Mouse (Mus musculus) adrenal gland, adult (tissue): ENCODE measurements around the gene Cyp2ab1.
"Not testable (repeated sequence)": the region's sequence is repeated elsewhere in the genome, so short reads cannot be mapped to it uniquely, and the experiment has no call there.

Experiments
- DNase-seq, 2 experiments: peaks; one replicate each; pipeline ENCODE4 v3.0.0; 2022 to 2023; ENCODE audit warnings: low spot score in 1 of 2; ENCODE audit not compliant: inconsistent age in 2 of 2

Gene Cyp2ab1

GRCm38 (mm10) chr16:20325286-20325685, at the start of gene Cyp2ab1:
TSS of gene Cyp2ab1 (minus strand) at chr16:20325404.
- no peak for DNase-seq

DNA sequence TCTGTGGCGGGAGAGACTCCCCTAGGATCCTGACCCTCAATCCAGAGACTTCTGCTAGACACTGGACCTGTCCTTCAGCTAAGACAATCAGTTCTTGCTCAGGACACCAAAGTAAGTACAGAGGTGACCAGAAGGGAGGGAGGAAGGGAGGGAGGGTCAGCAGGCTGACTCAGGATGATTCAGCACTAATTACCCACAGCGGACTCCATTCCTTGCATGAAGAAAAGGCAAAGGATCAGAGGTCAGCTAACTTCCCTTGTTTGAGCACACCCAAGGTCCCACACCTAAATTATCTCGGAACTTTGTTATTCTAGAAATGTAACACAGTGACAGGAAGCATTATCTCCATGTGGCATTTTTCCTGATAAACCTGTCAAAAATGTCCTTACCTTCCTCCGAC, 46.5 kb upstream of the Cyp2ab1 start:
- DNase-seq: peak; percentile 63 to 75

GRCm38 (mm10) chr16:20368221-20368620, 43.0 kb upstream of the Cyp2ab1 start:
- no peak for DNase-seq

- no peak for DNase-seq
Observed at GRCm38 (mm10) chr16:20362121-20362520, 36.9 kb upstream of the Cyp2ab1 start.

- not testable (repeated sequence) for DNase-seq
Observed at GRCm38 (mm10) chr16:20361496-20361895, 36.3 kb upstream of the Cyp2ab1 start.

- DNase-seq: no peak
Observed at GRCm38 (mm10) chr16:20359643-20360295, 34.6 kb upstream of the Cyp2ab1 start.

GRCm38 (mm10) chr16:20357837-20358236, 32.6 kb upstream of the Cyp2ab1 start:
- DNase-seq: no peak

- no peak for DNase-seq
Observed at GRCm38 (mm10) chr16:20354762-20355161, 29.6 kb upstream of the Cyp2ab1 start.

GRCm38 (mm10) chr16:20354011-20354410, 28.8 kb upstream of the Cyp2ab1 start:
- DNase-seq: peak in 1 of 2 experiments; percentile 46

DNA sequence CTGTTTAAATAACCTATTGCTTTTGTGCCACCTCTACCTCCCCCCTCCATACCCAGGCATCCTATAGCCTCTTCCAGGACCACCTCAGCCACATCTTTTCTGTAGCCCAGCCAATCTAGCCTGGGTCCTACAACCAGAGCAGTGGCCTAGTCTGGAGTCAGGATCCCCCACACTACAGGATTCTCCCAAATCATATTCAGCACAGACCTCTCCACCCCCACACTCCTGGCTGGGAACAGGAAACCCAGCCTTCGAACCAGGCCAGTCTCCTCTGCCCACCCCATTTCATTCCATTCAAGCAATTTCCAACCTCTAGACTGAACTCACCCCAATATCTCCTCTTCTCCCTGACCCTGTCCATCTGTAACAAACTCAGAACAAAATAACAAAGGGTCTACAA, 20.3 kb upstream of the Cyp2ab1 start:
- DNase-seq: no peak

DNA sequence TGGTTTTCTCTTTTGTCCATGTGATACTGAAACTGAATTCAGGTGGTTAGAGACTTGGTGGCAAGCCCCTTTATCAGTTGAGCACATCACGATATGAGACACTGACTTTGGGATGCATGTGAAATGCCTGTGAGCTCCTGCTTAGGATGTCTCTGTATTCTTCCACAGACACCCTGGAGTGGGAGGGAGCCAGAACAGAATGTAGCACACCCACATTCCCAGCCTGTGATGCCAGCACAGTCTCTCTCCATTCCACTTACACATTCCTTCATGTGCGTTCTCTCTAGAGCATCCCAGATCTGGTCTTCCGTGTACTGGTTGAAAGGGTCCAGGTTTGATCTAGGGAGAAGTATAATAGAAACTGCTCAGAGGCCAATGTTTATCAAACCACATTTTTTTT, 13.4 kb upstream of the Cyp2ab1 start:
- DNase-seq: no peak

DNA sequence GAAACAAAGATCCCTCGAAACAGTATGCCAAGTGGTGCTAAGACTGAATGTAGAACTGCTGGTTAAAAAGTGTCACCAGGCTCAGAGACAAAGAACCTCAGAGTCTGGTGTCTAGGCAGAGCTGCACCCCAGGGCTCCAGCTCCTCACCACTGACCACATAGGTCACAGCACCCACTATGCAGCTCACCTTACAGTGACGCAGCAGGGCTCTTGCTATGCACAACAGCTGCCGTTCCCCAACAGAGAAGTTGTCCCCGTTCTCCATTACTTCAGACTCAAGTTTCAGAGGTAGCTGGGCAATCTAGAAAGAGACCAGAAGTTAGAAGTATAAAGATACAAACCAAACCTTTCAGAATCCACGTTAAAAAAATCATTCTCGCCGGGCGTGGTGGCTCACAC, 9.7 kb upstream of the Cyp2ab1 start:
- no peak for DNase-seq

- no peak for DNase-seq
Observed at GRCm38 (mm10) chr16:20328306-20328705, 3.1 kb upstream of the Cyp2ab1 start.

DNA sequence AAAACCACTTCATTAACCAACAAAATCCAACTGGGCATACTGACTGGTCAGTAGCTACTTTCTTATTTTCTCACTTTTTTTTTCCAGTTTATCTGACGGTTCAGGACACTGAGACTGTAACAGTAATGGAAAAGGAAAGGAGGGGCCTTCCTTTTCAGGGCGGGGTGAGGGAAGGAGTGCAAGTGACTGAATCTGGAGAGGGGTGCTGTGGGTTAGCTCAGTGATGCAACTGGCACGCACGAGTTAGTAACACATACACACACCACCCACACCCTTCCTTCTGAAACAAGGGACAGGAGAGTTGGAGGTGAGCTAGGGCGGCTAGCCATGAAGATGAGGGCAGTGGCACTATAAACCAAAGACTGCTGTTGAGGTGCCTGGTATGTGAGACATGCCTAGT, 1.3 kb downstream of the Cyp2ab1 start:
- no peak for DNase-seq

- DNase-seq: no peak
Observed at GRCm38 (mm10) chr16:20322274-20322673, 2.9 kb downstream of the Cyp2ab1 start.

DNA sequence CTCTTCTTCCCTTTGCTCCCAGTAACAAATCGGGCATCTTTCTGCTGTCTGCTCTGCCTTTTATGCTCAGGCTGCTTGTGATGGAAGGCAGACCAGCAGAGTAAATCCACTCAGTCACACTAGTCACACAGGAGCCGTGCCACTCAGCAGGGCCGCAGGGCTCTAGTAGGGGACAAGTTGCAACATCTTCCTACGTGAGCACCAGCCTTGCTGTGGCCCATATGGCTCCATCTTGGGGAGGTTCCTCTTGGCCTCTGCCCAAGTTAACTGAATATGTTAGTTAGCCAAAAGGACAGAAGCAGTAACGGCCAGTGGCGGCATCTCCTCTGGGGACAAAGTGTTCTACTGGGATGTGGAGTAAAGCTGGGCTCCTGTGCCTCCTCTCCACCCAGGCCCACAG, 8.4 kb downstream of the Cyp2ab1 start:
- no peak for DNase-seq

GRCm38 (mm10) chr16:20315266-20315665, 9.9 kb downstream of the Cyp2ab1 start:
- DNase-seq: peak in 1 of 2 experiments; percentile 60

DNA sequence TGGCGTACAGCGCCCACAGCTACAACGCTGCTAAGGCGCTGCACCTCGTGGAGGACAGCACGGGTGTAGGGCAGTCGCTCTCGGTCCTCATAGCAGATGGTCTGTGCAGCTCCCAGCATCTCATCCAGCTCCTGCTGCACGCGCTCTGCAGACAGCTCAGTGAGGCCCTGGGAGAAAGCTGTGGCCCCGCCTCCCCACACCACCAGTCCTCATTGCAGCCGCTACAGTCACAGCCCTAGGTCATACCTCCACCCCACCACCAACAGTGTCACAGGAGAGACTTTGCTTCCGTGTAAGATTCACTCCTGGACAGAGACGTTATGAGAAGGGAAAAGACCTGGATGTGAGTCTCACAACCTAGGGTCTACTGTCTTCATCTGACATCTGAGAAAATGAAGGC, 12.9 kb downstream of the Cyp2ab1 start:
- DNase-seq: no peak

DNA sequence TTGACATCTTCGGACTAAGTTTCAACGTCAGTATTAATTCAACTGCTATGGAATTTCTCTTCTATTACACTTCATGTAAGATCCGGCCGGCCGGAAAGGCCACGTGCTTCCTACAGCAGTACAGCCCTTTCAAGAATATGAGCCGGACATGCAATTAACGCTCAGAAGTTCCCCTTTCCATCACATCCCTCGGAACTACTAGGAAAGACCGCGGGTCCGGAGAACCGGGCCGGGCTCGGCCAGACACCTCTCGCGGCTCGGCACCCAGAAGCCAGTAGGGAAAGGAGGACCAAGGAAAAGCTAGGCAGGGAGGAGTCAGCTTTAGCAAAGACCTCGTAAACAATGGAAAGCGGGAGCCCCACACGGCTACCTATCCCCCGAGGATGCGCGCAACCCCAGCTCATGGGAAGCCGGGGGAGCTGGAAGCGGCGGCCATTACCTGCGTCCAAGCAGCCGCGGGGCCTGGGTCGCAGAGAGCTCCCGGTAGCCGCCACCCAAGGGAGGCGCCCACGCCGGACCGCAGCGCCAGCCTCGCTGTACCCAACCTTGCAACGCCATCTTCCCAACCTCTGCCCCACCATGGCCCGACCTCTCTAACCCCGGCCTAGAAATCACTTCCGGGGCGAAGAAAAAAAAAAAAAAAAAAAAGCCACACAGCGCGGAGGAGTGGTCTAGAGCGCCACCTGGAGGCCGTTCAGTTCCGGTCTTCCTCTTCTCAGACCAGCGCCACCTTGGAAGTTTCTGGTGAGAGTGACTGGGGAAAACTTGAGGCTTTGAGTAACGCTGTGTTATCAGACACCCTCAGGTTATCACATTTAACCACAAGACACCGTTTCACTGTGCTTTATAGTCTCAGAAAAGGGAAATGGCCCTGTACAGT, 23.2 kb downstream of the Cyp2ab1 start, which contains the start of gene Parl:
TSS of gene Parl (minus strand) at position 618 of the 880 bp plus-strand sequence.
- DNase-seq: peak; percentile 78 to 92

GRCm38 (mm10) chr16:20300076-20300475, 25.1 kb downstream of the Cyp2ab1 start:
- DNase-seq: no peak

- DNase-seq: no peak
Observed at GRCm38 (mm10) chr16:20280238-20280637, 45.0 kb downstream of the Cyp2ab1 start.

DNA sequence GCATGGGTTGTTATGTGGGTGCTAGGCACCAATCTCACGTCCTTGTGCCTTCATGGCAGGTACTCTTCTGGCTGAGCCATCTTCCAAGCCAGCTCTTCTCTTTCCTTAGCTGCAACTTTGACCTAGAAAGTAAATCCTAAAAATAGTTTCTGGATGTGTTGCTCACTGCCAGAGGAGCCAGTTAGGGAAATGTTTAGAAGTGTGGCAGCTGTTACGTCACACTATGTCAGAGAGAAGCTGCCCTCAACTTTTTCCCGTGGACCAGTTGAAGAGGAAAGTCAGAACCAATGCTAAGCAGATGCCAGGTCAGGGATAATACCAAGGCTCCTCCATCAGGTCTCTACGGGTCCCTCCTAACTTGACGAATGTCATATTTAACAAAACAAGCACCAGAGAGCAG, 45.8 kb downstream of the Cyp2ab1 start:
- DNase-seq: no peak
